Mouse (Mus musculus): Measurements from ENCODE around the gene H2-Q10. TPM values are rescaled to one million over a fixed set of nuclear protein-coding genes. Genes with fewer than 3 reads are reported as not detected.
"Not testable (repeated sequence)": the region's sequence is repeated elsewhere in the genome, so short reads cannot be mapped to it uniquely, and the experiment has no call there.

Gene H2-Q10
- polyA plus RNA-seq, 1 experiment from 2014 or later = 0.10 TPM

DNA sequence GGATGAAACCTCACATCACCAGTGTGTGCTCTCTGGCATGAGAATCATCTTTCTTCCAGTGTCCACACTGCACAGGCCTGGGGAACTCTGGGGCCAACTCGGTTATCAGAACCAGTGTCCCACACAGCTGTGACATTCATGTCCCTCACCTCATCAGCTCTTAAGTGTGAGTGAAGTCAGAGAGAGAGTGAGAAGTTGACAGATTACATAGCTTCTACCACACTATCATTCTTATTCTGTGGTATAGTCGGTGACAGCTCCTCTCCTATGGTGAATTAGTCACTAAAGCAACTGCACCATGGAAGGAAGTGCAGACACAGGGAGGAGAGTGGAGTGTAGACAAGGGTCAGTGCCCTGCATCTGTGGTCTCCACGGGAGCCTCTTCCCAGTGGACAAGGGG lies 953 bp upstream of the H2-Q10 start:
- WGBS = 69% methylated on average over 3 of the region's 3 CpGs
- not testable (repeated sequence) for H3K27ac ChIP-seq, H3K4me3 ChIP-seq

DNA sequence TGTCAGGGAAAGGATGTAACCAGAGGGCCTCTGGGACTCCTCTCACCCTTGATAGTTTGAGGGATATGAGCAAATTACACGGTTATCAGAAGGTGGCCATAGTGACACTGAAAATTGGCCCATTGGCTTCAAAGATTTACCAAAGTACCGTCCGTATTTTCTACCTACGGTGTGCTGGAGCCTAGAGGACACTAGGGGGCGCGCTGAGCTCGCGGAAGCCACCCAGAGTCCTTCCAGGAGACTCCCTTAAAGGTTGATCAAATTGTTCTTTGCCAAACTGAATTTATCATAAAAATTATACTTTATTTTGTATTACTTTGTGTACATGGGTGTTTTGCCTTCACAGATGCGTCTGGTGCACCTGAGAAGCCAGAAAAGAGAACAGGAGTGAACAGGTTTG lies 14.2 kb downstream of the H2-Q10 start:
- under 1% methylated on average over 9 of the region's 9 CpGs for WGBS
- no peaks in the 10 kb centered on the region for H3K4me1 ChIP-seq
- H3K9me3 ChIP-seq (replicated peaks) = no peaks in the 10 kb centered on the region
- H3K4me3 ChIP-seq = no peak overlapping the region
- H3K4me2 ChIP-seq (replicated peaks) = no peak overlapping the region
- H3K36me3 ChIP-seq = no peaks in the 10 kb centered on the region
- no peak overlapping the region for H3K27ac ChIP-seq
- ATAC-seq (ENCODE audit: low FRiP score) = no peak
- H3K9ac ChIP-seq = no peak overlapping the region
- no peaks in the 10 kb centered on the region for H3K27me3 ChIP-seq

More for the DNA sequence above, 953 bp upstream of the H2-Q10 start:
- H3K9me3 ChIP-seq (replicated peaks); ATAC-seq (ENCODE audit: low FRiP score); H3K36me3 ChIP-seq; H3K9ac ChIP-seq; H3K4me2 ChIP-seq (replicated peaks): not testable (repeated sequence)
- Histone ChIP-seq H3K4me1 (peaks cover 10% of the 10 kb centered on the region), H3K27me3 (peaks cover 31% of the 10 kb centered on the region)

DNA sequence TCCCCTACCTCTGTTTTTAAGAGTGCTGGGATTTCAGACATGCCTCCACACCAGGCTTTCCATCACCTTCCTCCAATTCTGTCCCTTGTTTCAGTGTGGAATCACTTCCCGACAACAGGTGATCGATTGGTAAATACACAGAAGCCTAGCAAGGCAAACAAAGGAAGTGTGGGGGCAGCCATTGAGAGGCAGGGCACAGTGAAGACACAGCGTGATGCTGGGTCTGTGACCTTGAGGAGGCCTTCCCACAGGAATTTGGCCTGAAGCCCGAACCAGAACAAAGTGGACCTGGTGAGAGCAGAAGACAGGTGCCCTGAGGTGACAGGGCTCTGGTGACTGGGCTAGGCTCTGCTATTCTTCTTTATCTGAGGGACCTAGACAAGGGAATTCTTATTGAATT lies 15.8 kb downstream of the H2-Q10 start:
- WGBS = 15% methylated on average over 4 of the region's 4 CpGs
- ATAC-seq (ENCODE audit: low FRiP score) = no peak
- H3K9ac ChIP-seq = no peak overlapping the region
- no peak overlapping the region for H3K4me3 ChIP-seq
- H3K4me1 ChIP-seq = peaks cover 3% of the 10 kb centered on the region; the same call in 1 of the 2 replicates
- H3K9me3 ChIP-seq (replicated peaks) = no peaks in the 10 kb centered on the region
- H3K36me3 ChIP-seq = no peaks in the 10 kb centered on the region
- H3K4me2 ChIP-seq (replicated peaks) = no peak overlapping the region
- H3K27me3 ChIP-seq = no peaks in the 10 kb centered on the region
- H3K27ac ChIP-seq = no peak overlapping the region

DNA sequence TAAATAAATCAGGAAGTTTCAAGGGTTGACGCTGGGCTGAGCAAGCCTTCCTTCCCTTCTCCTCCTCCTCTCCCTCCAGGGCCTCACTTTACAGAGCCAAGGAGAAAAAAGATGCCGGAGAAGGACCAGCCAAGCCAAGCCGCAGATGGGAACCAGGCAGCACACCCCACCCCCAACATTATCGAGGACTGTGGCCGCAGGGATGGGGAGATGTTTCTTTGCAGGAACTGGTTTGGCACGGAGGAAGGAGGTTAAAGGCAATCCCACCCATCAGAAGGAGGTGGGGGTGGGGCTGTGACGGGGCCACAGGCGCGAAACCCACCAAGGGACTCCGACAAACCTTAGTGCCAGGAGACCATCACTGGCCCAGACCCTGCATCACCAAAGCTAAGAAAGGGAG lies 16.8 kb downstream of the H2-Q10 start:
- no peak overlapping the region for H3K4me2 ChIP-seq (replicated peaks)
- H3K4me3 ChIP-seq = no peak overlapping the region
- no peaks in the 10 kb centered on the region for H3K36me3 ChIP-seq
- ATAC-seq (ENCODE audit: low FRiP score) = no peak
- 63% methylated on average over 10 of the region's 10 CpGs for WGBS
- H3K9ac ChIP-seq = no peak overlapping the region
- no peaks in the 10 kb centered on the region for H3K9me3 ChIP-seq (replicated peaks)
- H3K27ac ChIP-seq = no peak overlapping the region
- H3K27me3 ChIP-seq = no peaks in the 10 kb centered on the region
- peaks cover 3% of the 10 kb centered on the region; the same call in 1 of the 2 replicates for H3K4me1 ChIP-seq

DNA sequence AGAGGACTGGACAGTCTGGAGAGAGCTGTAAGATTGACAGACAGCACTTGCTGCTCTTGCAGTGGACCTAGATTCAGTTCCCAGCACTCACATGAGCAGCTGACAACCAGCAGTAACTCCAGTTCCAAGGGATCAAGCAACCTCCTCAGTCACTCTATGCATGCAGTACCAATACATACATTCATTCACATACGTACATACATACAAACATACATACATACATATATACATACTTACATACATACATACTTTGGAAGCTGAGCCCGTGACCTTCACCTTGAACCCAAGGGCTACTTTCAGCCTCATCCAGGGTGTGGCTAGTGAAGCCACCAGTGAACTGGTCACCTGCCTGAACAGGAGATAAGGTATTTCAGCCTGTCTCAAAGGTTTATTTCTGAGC lies 18.2 kb downstream of the H2-Q10 start:
- Histone ChIP-seq H3K4me2 (replicated peaks) (no peak overlapping the region), H3K27ac (no peak overlapping the region), H3K27me3 (no peaks in the 10 kb centered on the region), H3K4me1 (peaks cover 3% of the 10 kb centered on the region; the same call in 1 of the 2 replicates), H3K4me3 (no peak overlapping the region), H3K9me3 (replicated peaks) (no peaks in the 10 kb centered on the region), H3K9ac (no peak overlapping the region), H3K36me3 (no peaks in the 10 kb centered on the region)
- no peak for ATAC-seq (ENCODE audit: low FRiP score)
- WGBS = 97% methylated on average over 2 of the region's 2 CpGs

DNA sequence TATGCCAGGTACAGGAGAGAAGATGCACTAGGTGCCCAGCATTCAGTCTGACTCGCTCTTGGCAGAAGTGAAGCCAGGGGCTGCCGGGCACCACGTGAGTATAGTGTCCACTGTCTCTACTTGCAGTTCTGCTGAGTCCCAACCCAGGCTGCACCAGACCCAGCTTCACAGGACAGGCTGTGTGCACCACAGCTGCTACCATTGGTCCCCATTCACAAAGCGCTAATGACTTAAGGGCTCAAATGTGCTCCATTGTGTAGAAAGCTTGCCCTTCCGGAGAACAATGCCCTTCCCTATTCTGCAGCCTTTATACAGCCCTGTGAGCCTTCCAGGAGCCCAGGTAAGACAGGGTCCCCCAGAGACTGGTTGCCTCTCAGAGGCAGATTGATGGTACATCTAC lies 20.4 kb downstream of the H2-Q10 start:
- 52% methylated on average over 5 of the region's 5 CpGs for WGBS
- H3K27ac ChIP-seq = no peak overlapping the region
- no peak for ATAC-seq (ENCODE audit: low FRiP score)

DNA sequence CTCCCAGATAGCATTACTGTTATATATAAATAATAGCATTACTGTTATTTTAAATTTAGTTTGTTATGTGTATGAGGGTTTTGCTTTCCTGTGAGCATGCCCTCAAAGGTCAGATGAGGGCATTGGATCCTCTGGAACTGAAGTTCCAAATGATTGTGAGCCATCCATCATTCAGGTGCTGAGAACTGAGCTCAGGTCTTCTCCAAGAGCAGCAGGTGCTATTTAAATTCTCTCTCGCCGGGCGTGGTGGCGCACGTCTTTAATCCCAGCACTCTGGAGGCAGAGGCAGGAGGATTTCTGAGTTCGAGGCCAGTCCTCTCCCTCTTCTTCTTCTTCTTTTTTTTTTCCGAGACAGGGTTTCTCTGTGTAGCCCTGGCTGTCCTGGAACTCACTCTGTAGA lies 27.2 kb downstream of the H2-Q10 start:
- no peak for ATAC-seq (ENCODE audit: low FRiP score)
- no peak overlapping the region for H3K27ac ChIP-seq
- peaks cover 2% of the 10 kb centered on the region; the same call in 1 of the 2 replicates for H3K4me1 ChIP-seq
- WGBS = 95% methylated on average over 7 of the region's 7 CpGs
- no peaks in the 10 kb centered on the region for H3K9me3 ChIP-seq (replicated peaks)
- H3K36me3 ChIP-seq = no peaks in the 10 kb centered on the region
- no peak overlapping the region for H3K9ac ChIP-seq
- H3K4me2 ChIP-seq (replicated peaks) = no peak overlapping the region
- H3K4me3 ChIP-seq = no peak overlapping the region
- no peaks in the 10 kb centered on the region; the same call in 1 of the 2 replicates for H3K27me3 ChIP-seq

More for the DNA sequence above, 20.4 kb downstream of the H2-Q10 start:
- Histone ChIP-seq H3K4me1 (peaks cover 3% of the 10 kb centered on the region; the same call in 1 of the 2 replicates), H3K4me2 (replicated peaks) (no peak overlapping the region), H3K9me3 (replicated peaks) (no peaks in the 10 kb centered on the region), H3K9ac (no peak overlapping the region), H3K27me3 (no peaks in the 10 kb centered on the region), H3K4me3 (no peak overlapping the region), H3K36me3 (no peaks in the 10 kb centered on the region)

DNA sequence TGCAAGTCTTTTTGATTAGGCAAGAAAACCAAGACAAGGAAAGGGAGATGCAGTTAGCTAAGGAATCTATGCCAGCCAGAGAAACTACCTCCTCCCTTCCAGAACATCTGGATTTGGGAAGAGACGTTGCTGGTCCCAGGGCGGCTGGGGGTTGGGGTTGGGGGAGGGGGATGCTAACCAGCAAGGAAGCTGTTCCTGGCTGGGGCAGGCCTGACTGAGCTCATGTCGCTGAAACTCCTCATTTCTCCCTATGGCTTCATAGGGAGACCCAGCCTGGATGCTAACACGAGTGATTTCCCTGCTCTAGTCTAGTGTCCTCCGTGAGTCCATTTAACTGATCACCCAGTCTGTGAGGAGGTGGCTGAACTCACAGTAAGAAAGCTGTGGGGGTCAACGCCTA lies 32.3 kb downstream of the H2-Q10 start:
- Histone ChIP-seq H3K36me3 (no peaks in the 10 kb centered on the region), H3K9ac (no peak overlapping the region), H3K27ac (no peak overlapping the region), H3K4me1 (peaks cover 11% of the 10 kb centered on the region; the same call in 1 of the 2 replicates), H3K4me3 (no peak overlapping the region), H3K4me2 (replicated peaks) (no peak overlapping the region), H3K9me3 (replicated peaks) (no peaks in the 10 kb centered on the region), H3K27me3 (peaks cover 37% of the 10 kb centered on the region)
- no peak for ATAC-seq (ENCODE audit: low FRiP score)
- 7% methylated on average over 6 of the region's 6 CpGs for WGBS

DNA sequence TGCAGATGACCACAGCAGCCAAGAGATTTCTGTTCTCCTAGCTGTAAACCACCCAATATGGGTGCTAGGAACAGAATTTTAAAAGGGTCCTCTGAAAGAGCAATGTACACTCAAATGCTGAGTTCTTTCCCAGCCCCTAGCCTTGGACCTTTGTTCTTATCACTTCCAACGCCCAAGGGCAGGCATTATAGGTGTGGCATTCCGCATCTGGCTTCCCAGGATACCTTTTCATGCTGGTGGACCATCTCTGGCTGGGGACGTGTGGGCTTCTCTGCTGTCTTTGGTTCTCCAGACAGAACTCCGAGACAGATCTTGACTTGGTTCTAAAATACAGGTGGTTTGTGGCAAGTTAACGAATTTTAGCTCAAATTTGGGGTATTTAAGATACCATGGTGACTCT lies 32.9 kb downstream of the H2-Q10 start:
- H3K36me3 ChIP-seq = no peaks in the 10 kb centered on the region

DNA sequence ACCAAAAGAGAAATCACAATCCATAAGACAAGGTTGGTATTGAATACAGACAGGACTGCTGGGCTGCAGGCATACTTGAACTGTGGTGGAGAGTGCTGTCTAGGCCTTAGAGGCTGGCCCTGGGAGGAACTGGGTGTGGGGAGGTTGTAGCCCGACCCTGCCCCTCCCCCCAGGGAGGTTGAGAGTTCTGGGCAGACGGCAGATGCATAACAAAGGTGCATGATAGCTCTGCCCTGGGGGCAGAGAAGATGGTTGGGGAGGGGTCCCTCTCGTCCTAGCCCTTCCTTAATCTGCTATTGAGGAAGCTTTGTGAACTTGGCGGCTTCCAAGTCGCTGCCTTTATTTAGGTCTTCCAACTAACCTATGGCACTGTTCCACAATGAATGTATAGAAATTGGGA lies 34.0 kb downstream of the H2-Q10 start:
- H3K4me3 ChIP-seq = no peak overlapping the region
- no peak for ATAC-seq (ENCODE audit: low FRiP score)
- H3K36me3 ChIP-seq = no peaks in the 10 kb centered on the region
- H3K4me2 ChIP-seq (replicated peaks) = no peak overlapping the region
- WGBS = 19% methylated on average over 5 of the region's 5 CpGs
- no peaks in the 10 kb centered on the region for H3K9me3 ChIP-seq (replicated peaks)
- H3K4me1 ChIP-seq = peaks cover 11% of the 10 kb centered on the region; the same call in 1 of the 2 replicates
- H3K27me3 ChIP-seq = peaks cover 46% of the 10 kb centered on the region
- no peak overlapping the region for H3K27ac ChIP-seq
- H3K9ac ChIP-seq = no peak overlapping the region

More for the DNA sequence above, 32.9 kb downstream of the H2-Q10 start:
- no peaks in the 10 kb centered on the region for H3K9me3 ChIP-seq (replicated peaks)
- H3K27ac ChIP-seq = no peak overlapping the region
- H3K4me1 ChIP-seq = peaks cover 11% of the 10 kb centered on the region; the same call in 1 of the 2 replicates
- no peak overlapping the region for H3K9ac ChIP-seq
- 42% methylated on average over 5 of the region's 5 CpGs for WGBS
- peaks cover 43% of the 10 kb centered on the region for H3K27me3 ChIP-seq
- H3K4me2 ChIP-seq (replicated peaks) = no peak overlapping the region
- ATAC-seq (ENCODE audit: low FRiP score) = no peak
- H3K4me3 ChIP-seq = no peak overlapping the region

DNA sequence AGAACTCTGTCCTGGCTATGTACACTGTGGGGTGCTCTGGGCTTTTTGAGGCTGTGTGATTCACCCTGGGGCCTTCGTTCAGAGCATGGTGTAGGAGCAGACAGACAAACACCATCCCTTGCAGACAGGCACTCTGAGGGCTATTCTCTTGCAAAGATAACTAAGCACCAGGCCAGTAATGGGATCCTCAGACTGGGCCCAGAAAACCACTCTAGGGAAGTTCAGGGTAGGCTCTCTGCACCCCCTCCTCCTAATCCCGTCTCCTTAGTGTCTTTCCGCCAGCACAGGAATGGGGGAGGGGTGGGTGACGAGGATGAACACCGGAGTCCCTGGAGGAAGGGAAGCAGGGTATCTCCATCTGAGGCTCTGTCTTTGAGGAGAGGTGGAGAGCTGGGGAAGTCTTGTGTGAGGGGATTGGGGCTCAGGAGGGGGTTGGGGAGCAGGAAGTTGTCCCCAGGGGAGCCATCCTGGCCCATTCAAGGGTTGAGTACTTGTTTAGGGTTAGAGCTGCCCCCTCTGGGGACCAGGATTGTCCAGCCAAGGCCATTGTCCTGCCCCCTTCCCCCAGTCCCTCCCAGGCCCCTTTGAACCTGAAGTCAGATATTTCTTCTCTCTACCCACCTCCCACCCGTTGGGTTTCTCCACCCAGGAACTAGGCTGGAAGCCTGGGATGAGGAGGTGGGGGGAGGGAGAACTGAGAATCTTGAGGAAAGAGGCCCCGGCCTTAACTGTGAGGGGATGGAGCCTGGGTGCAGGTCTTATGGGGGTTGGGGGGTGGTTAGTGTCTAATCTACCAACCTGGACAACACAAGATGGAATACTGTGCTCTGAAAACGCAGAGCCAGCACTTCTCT lies 35.0 kb downstream of the H2-Q10 start:
- peaks cover 46% of the 10 kb centered on the region for H3K27me3 ChIP-seq
- 19% methylated on average over 8 of the region's 8 CpGs for WGBS
- no peak overlapping the region for H3K9ac ChIP-seq

DNA sequence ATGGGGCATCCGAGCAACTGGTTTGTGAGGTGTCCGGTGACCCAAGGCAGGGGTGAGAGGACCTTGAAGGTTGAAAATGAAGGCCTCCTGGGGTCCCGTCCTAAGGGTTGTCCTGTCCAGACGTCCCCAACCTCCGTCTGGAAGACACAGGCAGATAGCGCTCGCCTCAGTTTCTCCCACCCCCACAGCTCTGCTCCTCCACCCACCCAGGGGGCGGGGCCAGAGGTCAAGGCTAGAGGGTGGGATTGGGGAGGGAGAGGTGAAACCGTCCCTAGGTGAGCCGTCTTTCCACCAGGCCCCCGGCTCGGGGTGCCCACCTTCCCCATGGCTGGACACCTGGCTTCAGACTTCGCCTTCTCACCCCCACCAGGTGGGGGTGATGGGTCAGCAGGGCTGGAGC lies 35.9 kb downstream of the H2-Q10 start, which contains the start of gene Pou5f1:
Gene Pou5f1 (plus strand): TSS at position 243 of the 400 bp plus-strand sequence.
- H3K4me3 ChIP-seq = no peak within 1 kb of the TSS
- H3K4me2 ChIP-seq (replicated peaks) = no peak within 1 kb of the TSS
- peaks cover 46% of the 10 kb centered on the region for H3K27me3 ChIP-seq
- no peak within 1 kb of the TSS for H3K27ac ChIP-seq
- H3K9ac ChIP-seq = no peak within 1 kb of the TSS
- ATAC-seq (ENCODE audit: low FRiP score) = no peak
- WGBS = 23% methylated on average over 13 of the region's 13 CpGs
- peaks cover 11% of the 10 kb centered on the region; the same call in 1 of the 2 replicates for H3K4me1 ChIP-seq
- H3K9me3 ChIP-seq (replicated peaks) = no peaks in the 10 kb centered on the region
- H3K36me3 ChIP-seq = no peaks in the 10 kb centered on the region

More for the DNA sequence above, 35.0 kb downstream of the H2-Q10 start:
- Histone ChIP-seq H3K27ac (no peak overlapping the region), H3K4me1 (peaks cover 11% of the 10 kb centered on the region; the same call in 1 of the 2 replicates), H3K9me3 (replicated peaks) (no peaks in the 10 kb centered on the region), H3K4me3 (no peak overlapping the region), H3K4me2 (replicated peaks) (no peak overlapping the region), H3K36me3 (no peaks in the 10 kb centered on the region)
- ATAC-seq (ENCODE audit: low FRiP score) = no peak
